Mouse (Mus musculus): ENCODE data around the gene Serpinb2. TPM values are rescaled to one million over a fixed set of nuclear protein-coding genes. Genes with fewer than 3 reads are reported as not detected.

The Serpinb2 gene
- polyA plus RNA-seq, 1 experiment from 2014 or later: 0.33 TPM

GRCm38 (mm10) chr1:107512194-107513138 lies 1.2 kb downstream of the Serpinb2 start:
- H3K9me3 ChIP-seq (ENCODE audit: control insufficient read depth, low read length): no peaks in the 10 kb centered on the region
- no peaks in the 10 kb centered on the region for H3K27me3 ChIP-seq (ENCODE audit: control insufficient read depth, insufficient read depth, low read length)
- H3K27ac ChIP-seq (ENCODE audit: low read depth, low read length): no peak overlapping the region
- H3K9ac ChIP-seq (ENCODE audit: low read length): no peak overlapping the region
- DNase-seq (ENCODE audit: low spot score) (no peak), ATAC-seq (replicated peaks; ENCODE audit: low FRiP score) (no peak)
- H3K36me3 ChIP-seq (ENCODE audit: control insufficient read depth, insufficient read depth, low read length): no peaks in the 10 kb centered on the region
- no peak overlapping the region for H3K4me3 ChIP-seq (ENCODE audit: low read depth, low read length)
- WGBS: 71% methylated on average over 2 of the region's 2 CpGs
- no peaks in the 10 kb centered on the region for H3K4me1 ChIP-seq (replicated peaks; ENCODE audit: control insufficient read depth, insufficient read depth, low read length)
- H3K4me2 ChIP-seq (ENCODE audit: low read depth, low read length, severe bottlenecking): no peak overlapping the region

- ATAC-seq (replicated peaks; ENCODE audit: low FRiP score) (no peak), DNase-seq (ENCODE audit: low spot score) (no peak)
- no peaks in the 10 kb centered on the region for H3K4me1 ChIP-seq (replicated peaks; ENCODE audit: control insufficient read depth, insufficient read depth, low read length)
- H3K4me3 ChIP-seq (ENCODE audit: low read depth, low read length): no peak overlapping the region
- no peaks in the 10 kb centered on the region for H3K27me3 ChIP-seq (ENCODE audit: control insufficient read depth, insufficient read depth, low read length)
- no peak overlapping the region for H3K9ac ChIP-seq (ENCODE audit: low read length)
- no peak overlapping the region for H3K27ac ChIP-seq (ENCODE audit: low read depth, low read length)
- WGBS: 68% methylated on average over 1 of the region's 1 CpGs
- H3K4me2 ChIP-seq (ENCODE audit: low read depth, low read length, severe bottlenecking): no peak overlapping the region
- no peaks in the 10 kb centered on the region for H3K9me3 ChIP-seq (ENCODE audit: control insufficient read depth, low read length)
- no peaks in the 10 kb centered on the region for H3K36me3 ChIP-seq (ENCODE audit: control insufficient read depth, insufficient read depth, low read length)
Measured at GRCm38 (mm10) chr1:107513530-107513929, 2.3 kb downstream of the Serpinb2 start.

- H3K27me3 ChIP-seq (ENCODE audit: control insufficient read depth, insufficient read depth, low read length): no peaks in the 10 kb centered on the region
- no peaks in the 10 kb centered on the region for H3K9me3 ChIP-seq (ENCODE audit: control insufficient read depth, low read length)
- H3K27ac ChIP-seq (ENCODE audit: low read depth, low read length): no peak overlapping the region
- WGBS: 74% methylated on average over 2 of the region's 2 CpGs
- no peak for DNase-seq (ENCODE audit: low spot score)
- no peak overlapping the region for H3K4me3 ChIP-seq (ENCODE audit: low read depth, low read length)
- no peak overlapping the region for H3K9ac ChIP-seq (ENCODE audit: low read length)
- H3K36me3 ChIP-seq (ENCODE audit: control insufficient read depth, insufficient read depth, low read length): no peaks in the 10 kb centered on the region
- no peak overlapping the region for H3K4me2 ChIP-seq (ENCODE audit: low read depth, low read length, severe bottlenecking)
- H3K4me1 ChIP-seq (replicated peaks; ENCODE audit: control insufficient read depth, insufficient read depth, low read length): no peaks in the 10 kb centered on the region
- ATAC-seq (replicated peaks; ENCODE audit: low FRiP score): no peak
Measured at GRCm38 (mm10) chr1:107515839-107516498, 4.7 kb downstream of the Serpinb2 start.

DNA sequence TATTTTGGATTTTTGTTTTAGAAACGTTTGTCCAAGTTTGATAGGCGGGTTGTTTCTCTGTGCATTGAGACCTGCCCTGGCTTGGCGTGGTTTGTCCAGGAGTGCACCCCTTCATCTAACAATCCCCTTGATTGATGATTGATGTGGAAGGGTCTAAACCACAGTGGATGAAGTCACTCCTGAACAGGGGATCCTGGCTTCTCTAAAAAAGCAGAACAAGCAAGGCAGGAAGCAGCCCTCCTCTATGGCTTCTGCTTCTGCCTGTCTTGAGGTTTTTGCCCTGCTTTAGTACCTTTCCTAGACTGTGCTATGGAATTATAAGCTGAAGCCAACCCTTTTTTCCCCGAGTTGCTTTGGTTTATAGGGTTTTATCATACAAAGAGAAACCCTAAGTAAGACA lies 14.4 kb downstream of the Serpinb2 start:
- H3K9me3 ChIP-seq (ENCODE audit: control insufficient read depth, low read length): no peaks in the 10 kb centered on the region
- ATAC-seq (replicated peaks; ENCODE audit: low FRiP score) (no peak), DNase-seq (ENCODE audit: low spot score) (no peak)
- H3K4me1 ChIP-seq (replicated peaks; ENCODE audit: control insufficient read depth, insufficient read depth, low read length): no peaks in the 10 kb centered on the region
- H3K27me3 ChIP-seq (ENCODE audit: control insufficient read depth, insufficient read depth, low read length): no peaks in the 10 kb centered on the region
- no peak overlapping the region for H3K4me2 ChIP-seq (ENCODE audit: low read depth, low read length, severe bottlenecking)
- no peak overlapping the region for H3K9ac ChIP-seq (ENCODE audit: low read length)
- H3K36me3 ChIP-seq (ENCODE audit: control insufficient read depth, insufficient read depth, low read length): no peaks in the 10 kb centered on the region
- H3K27ac ChIP-seq (ENCODE audit: low read depth, low read length): no peak overlapping the region
- 83% methylated on average over 4 of the region's 4 CpGs for WGBS
- H3K4me3 ChIP-seq (ENCODE audit: low read depth, low read length): no peak overlapping the region

- no peak for DNase-seq (ENCODE audit: low spot score)
- Histone ChIP-seq H3K27ac (ENCODE audit: low read depth, low read length) (no peak overlapping the region), H3K4me3 (ENCODE audit: low read depth, low read length) (no peak overlapping the region), H3K4me1 (replicated peaks; ENCODE audit: control insufficient read depth, insufficient read depth, low read length) (no peaks in the 10 kb centered on the region), H3K9ac (ENCODE audit: low read length) (no peak overlapping the region), H3K9me3 (ENCODE audit: control insufficient read depth, low read length) (no peaks in the 10 kb centered on the region), H3K27me3 (ENCODE audit: control insufficient read depth, insufficient read depth, low read length) (no peaks in the 10 kb centered on the region), H3K36me3 (ENCODE audit: control insufficient read depth, insufficient read depth, low read length) (no peaks in the 10 kb centered on the region), H3K4me2 (ENCODE audit: low read depth, low read length, severe bottlenecking) (no peak overlapping the region)
- WGBS: 90% methylated on average over 3 of the region's 3 CpGs
- ATAC-seq (replicated peaks; ENCODE audit: low FRiP score): no peak
Measured at GRCm38 (mm10) chr1:107528325-107529078, 17.3 kb downstream of the Serpinb2 start.

GRCm38 (mm10) chr1:107529365-107530052 lies 18.3 kb downstream of the Serpinb2 start:
- H3K9ac ChIP-seq (ENCODE audit: low read length): no peak overlapping the region
- 81% methylated on average over 5 of the region's 5 CpGs for WGBS
- ATAC-seq (replicated peaks; ENCODE audit: low FRiP score) (no peak), DNase-seq (ENCODE audit: low spot score) (no peak)
- no peak overlapping the region for H3K4me3 ChIP-seq (ENCODE audit: low read depth, low read length)
- no peaks in the 10 kb centered on the region for H3K9me3 ChIP-seq (ENCODE audit: control insufficient read depth, low read length)
- no peaks in the 10 kb centered on the region for H3K27me3 ChIP-seq (ENCODE audit: control insufficient read depth, insufficient read depth, low read length)
- no peak overlapping the region for H3K4me2 ChIP-seq (ENCODE audit: low read depth, low read length, severe bottlenecking)
- no peaks in the 10 kb centered on the region for H3K4me1 ChIP-seq (replicated peaks; ENCODE audit: control insufficient read depth, insufficient read depth, low read length)
- H3K36me3 ChIP-seq (ENCODE audit: control insufficient read depth, insufficient read depth, low read length): no peaks in the 10 kb centered on the region
- no peak overlapping the region for H3K27ac ChIP-seq (ENCODE audit: low read depth, low read length)

DNA sequence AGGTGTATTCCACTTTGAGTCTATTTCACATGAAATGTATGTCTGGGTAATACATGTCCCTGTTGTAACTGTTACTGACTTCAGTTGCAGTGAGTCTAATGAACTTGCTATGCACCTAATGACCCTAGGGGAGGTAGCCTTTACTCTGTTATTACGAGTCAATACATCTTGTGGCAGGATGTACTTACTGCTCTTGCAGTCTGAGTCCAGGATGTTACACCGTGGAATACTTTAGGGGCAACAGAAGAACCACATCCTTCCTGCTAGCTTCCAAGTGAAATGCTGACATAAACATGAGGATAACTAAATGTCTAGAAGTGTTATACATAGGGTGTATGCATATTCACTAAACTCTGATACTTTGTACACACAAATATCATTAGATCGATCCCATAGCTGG lies 22.5 kb downstream of the Serpinb2 start:
- Histone ChIP-seq H3K36me3 (ENCODE audit: control insufficient read depth, insufficient read depth, low read length) (no peaks in the 10 kb centered on the region), H3K9me3 (ENCODE audit: control insufficient read depth, low read length) (no peaks in the 10 kb centered on the region), H3K27me3 (ENCODE audit: control insufficient read depth, insufficient read depth, low read length) (no peaks in the 10 kb centered on the region), H3K9ac (ENCODE audit: low read length) (no peak overlapping the region), H3K4me1 (replicated peaks; ENCODE audit: control insufficient read depth, insufficient read depth, low read length) (no peaks in the 10 kb centered on the region), H3K27ac (ENCODE audit: low read depth, low read length) (no peak overlapping the region), H3K4me2 (ENCODE audit: low read depth, low read length, severe bottlenecking) (no peak overlapping the region), H3K4me3 (ENCODE audit: low read depth, low read length) (no peak overlapping the region)
- 87% methylated on average over 3 of the region's 3 CpGs for WGBS
- DNase-seq (ENCODE audit: low spot score): no peak
- ATAC-seq (replicated peaks; ENCODE audit: low FRiP score): no peak

DNA sequence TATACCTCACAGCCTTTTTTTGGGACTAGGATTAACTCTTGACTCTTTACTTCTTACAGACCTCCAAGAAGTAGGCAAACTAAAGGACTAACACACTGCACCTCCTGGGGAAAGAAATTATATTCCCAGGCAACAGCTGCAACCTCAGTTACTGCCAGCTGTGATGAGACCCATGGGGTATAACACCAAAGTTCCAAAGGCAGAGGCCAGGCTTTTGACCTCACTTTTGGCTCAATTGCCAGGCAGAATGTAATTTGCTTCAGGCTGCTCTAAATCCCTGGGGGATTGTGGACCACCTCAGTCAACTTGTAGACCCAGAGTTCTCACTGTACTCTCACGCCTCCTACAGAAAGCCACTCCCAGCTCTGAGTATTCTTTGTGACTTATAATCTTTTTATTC lies 26.2 kb downstream of the Serpinb2 start:
- no peak overlapping the region for H3K4me2 ChIP-seq (ENCODE audit: low read depth, low read length, severe bottlenecking)
- no peaks in the 10 kb centered on the region for H3K36me3 ChIP-seq (ENCODE audit: control insufficient read depth, insufficient read depth, low read length)
- no peak for DNase-seq (ENCODE audit: low spot score)
- no peak overlapping the region for H3K27ac ChIP-seq (ENCODE audit: low read depth, low read length)
- H3K4me1 ChIP-seq (replicated peaks; ENCODE audit: control insufficient read depth, insufficient read depth, low read length): no peaks in the 10 kb centered on the region
- H3K9ac ChIP-seq (ENCODE audit: low read length): no peak overlapping the region
- no peak for ATAC-seq (replicated peaks; ENCODE audit: low FRiP score)
- WGBS: 80% methylated on average over 1 of the region's 1 CpGs
- H3K4me3 ChIP-seq (ENCODE audit: low read depth, low read length): no peak overlapping the region
- H3K27me3 ChIP-seq (ENCODE audit: control insufficient read depth, insufficient read depth, low read length): no peaks in the 10 kb centered on the region
- H3K9me3 ChIP-seq (ENCODE audit: control insufficient read depth, low read length): no peaks in the 10 kb centered on the region
